Mouse (Mus musculus) stomach, postnatal 0 days (tissue): ENCODE data around the gene Cep170.

Source experiments
- CTCF ChIP-seq: IDR thresholded peaks from 2 replicates; pipeline ENCODE4 v1.5.1; 2016; ENCODE audit warnings: antibody characterized with exemption, low read depth, mild to moderate bottlenecking, moderate library complexity
- EP300 ChIP-seq: optimal IDR thresholded peaks from 2 replicates; pipeline ENCODE3; 2016; ENCODE audit warnings: antibody characterized with exemption

GRCm38 (mm10) chr1:176697091-176697490, 116.8 kb downstream of the Cep170 start:
- TF ChIP-seq CTCF (no peak), EP300 (no peak)
